Mouse (Mus musculus) embryonic fibroblast, embryonic 13.5 days (primary cell): Measurements from ENCODE around the gene Rxrg.

ENCODE experiments used
- CTCF ChIP-seq: IDR thresholded peaks from 2 replicates; pipeline ENCODE4 v1.5.1; 2011; ENCODE audit warnings: mild to moderate bottlenecking, control low read depth, low read length, moderate library complexity, borderline replicate concordance; ENCODE audit not compliant: insufficient read depth
- POLR2A ChIP-seq: IDR thresholded peaks from 2 replicates; pipeline ENCODE4 v1.6.1; 2011; ENCODE audit warnings: low read depth, mild to moderate bottlenecking, control low read depth, low read length, moderate library complexity

GRCm38 (mm10) chr1:167583888-167584287 lies 14.3 kb upstream of the Rxrg start:
- TF ChIP-seq POLR2A = no peak
- TF ChIP-seq CTCF = no peak
